Mouse (Mus musculus) left cerebral cortex, adult 8-10 months (tissue): ENCODE measurements at regions not wholly inside any gene's neighbourhood (a gene's known extent, or its start where the extent isn't known, plus 50 kb on each side); places are given as distances from the start of the nearest gene placed in this dataset.

ENCODE experiments used
- DNase-seq, 2 experiments: peaks; one replicate each; pipeline ENCODE4 v3.0.0; 2022; ENCODE audit warnings: low spot score in 2 of 2

GRCm38 (mm10) chr5:133341973-133342372, 757.5 kb upstream of the Castor2 start:
- DNase-seq: no peak

- no peak for DNase-seq
These were observed 777.5 kb upstream of the Auts2 start for GRCm38 (mm10) chr5:133320626-133321025.

- DNase-seq: no peak
These were observed 777.1 kb upstream of the Auts2 start for GRCm38 (mm10) chr5:133320206-133320605.

- no peak for DNase-seq
These were observed 770.9 kb upstream of the Auts2 start for GRCm38 (mm10) chr5:133314031-133314430.

GRCm38 (mm10) chr5:133310979-133311890, 768.1 kb upstream of the Auts2 start:
- peak in 1 of 2 experiments; percentile 22 for DNase-seq

- DNase-seq: peak in 1 of 2 experiments; percentile 5
These were observed 724.7 kb upstream of the Auts2 start for GRCm38 (mm10) chr5:133267887-133268286.

- DNase-seq: peak in 1 of 2 experiments; percentile 36
These were observed 724.2 kb upstream of the Auts2 start for GRCm38 (mm10) chr5:133267356-133267755.

- DNase-seq: no peak
These were observed 721.8 kb upstream of the Auts2 start for GRCm38 (mm10) chr5:133264976-133265375.

GRCm38 (mm10) chr5:133218801-133219200, 675.7 kb upstream of the Auts2 start:
- no peak for DNase-seq

GRCm38 (mm10) chr5:133198546-133198945, 655.4 kb upstream of the Auts2 start:
- DNase-seq: no peak

- DNase-seq: no peak
These were observed 646.8 kb upstream of the Auts2 start for GRCm38 (mm10) chr5:133189798-133190571.

- peak; percentile 25 to 60 for DNase-seq
These were observed 632.5 kb upstream of the Auts2 start for GRCm38 (mm10) chr5:133175636-133176035.

GRCm38 (mm10) chr5:133173155-133173723, 630.1 kb upstream of the Auts2 start:
- peak in 1 of 2 experiments; percentile 60 for DNase-seq

GRCm38 (mm10) chr5:133172686-133173085, 629.5 kb upstream of the Auts2 start:
- no peak for DNase-seq

- DNase-seq: no peak
These were observed 628.1 kb upstream of the Auts2 start for GRCm38 (mm10) chr5:133171266-133171665.

- no peak for DNase-seq
These were observed 624.4 kb upstream of the Auts2 start for GRCm38 (mm10) chr5:133167576-133167975.

- no peak for DNase-seq
These were observed 623.9 kb upstream of the Auts2 start for GRCm38 (mm10) chr5:133167001-133167461.

- peak in 1 of 2 experiments; percentile 71 for DNase-seq
These were observed 613.1 kb upstream of the Auts2 start for GRCm38 (mm10) chr5:133156115-133156857.

GRCm38 (mm10) chr5:133145996-133146395, 602.9 kb upstream of the Auts2 start:
- DNase-seq: no peak

- no peak for DNase-seq
These were observed 600.5 kb upstream of the Auts2 start for GRCm38 (mm10) chr5:133143679-133144078.
